Mouse (Mus musculus): ENCODE results near the gene Macrod2.

Macrod2 gene

DNA sequence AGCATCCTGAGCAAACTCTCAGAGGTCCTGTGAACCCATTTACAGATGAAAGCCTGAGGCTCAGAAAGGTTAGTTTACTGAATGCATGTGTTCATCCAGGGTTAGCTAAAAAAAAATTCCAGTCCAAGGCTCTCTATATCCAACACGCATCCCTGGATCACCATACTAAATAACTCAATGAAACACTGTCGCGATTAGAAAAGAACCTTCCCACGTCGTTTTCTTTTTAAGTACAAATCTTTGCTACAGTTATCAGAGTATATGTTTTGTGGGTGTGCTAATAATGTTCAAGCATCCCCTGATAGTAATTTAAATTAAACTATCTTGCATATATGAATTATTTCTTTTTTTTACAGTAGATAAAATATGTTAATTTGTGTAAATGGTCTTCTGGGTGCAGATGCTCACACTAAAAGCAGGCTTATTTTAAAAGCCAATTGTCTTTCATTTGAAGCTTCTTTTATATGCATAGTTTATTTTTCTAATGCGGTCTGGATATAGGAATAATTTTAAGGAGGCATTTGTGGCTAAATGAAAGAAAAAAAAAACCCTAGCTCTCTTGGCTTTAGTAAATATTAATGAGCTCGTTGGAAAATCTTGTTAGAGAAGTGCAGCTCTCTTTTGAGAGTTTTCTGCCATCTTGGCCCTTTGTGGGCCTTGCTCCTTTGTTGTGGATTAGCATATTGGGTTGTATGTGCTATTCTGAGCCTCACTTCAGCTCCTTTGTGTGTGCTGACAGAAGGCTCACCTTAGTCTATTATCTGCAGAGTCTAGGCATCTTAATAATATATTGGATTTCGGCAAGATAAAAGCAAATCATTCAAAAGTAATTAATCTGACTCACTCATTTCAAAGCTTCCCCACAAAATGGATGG lies 679.1 kb downstream of the Macrod2 start:
- no peak for DNase-seq (ENCODE audit: low spot score)

DNA sequence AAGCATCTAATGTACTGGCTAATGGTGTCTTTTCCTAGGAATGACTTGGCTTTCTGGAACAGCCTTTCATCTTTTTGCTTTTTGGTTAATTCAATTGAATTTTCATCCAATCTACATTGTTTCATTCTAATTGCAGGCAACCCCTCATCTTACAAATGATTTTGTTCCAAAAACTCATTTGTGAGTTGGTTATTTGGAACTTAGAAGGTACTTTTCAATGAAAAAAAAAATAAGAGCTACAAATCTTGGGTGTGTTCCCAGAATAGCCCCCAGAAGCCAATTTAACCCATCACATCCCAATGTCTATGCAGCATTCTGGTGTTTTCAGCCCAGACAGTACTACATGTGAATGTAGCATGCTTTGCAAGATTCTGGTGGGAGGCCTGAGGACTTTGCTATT lies 683.1 kb downstream of the Macrod2 start:
- DNase-seq (ENCODE audit: low spot score) = no peak

DNA sequence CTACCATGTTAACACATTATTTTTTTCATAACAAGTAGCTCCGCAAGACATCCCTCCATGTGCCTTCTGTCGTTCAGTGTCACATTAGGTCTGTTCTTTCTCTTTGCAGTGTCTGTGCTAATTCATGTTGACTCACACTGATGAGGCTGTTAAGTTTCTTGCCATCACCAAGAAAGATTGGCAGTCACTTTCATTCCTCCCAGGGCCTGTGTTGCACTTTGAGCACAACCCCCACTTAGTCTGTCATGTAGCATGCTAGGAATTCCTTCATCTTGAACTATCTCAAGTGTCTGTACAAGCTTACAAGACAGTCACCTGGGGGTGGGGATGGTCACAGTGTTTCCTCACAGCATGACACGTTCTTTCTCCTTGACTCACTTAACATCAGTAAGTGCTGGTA lies 696.2 kb downstream of the Macrod2 start:
- DNase-seq (ENCODE audit: low spot score) = no peak

DNA sequence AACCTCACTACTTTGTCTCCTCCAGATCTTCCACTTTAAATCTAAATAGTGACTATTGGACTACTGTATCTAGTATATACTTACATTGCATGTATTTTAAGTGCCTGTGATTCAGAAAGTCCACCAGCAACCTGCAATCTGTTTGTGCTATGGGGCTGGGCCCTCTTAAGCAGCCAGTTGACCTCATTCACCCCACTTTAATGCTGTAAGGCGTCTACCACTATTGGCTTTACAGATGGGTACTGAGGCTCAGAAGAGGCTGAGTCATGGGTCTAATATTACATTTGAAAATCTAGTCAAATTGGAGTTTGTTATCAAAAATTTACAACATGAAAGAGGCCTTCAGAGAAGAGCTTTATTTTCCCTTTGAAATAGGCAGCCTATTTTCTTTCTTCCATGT lies 722.5 kb downstream of the Macrod2 start:
- DNase-seq (ENCODE audit: low spot score) = no peak

DNA sequence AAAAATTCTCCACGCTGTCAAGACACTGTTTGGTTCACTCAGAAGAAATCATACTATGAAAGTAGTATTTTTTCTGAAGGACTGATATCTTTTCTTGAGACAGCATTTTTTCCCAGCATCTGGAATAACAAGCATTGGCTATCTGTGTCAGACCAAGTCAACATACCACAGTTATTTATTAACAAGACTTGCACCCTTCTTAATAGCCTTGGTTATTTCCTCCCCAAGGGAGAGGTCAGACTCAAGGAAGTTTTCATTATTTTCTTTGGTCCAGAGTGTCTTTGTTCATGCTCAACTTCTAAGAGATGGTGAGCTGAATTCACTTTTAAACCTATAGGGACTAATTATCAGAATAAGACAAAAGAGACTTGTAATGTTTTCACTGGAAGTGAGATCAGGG lies 728.8 kb downstream of the Macrod2 start:
- no peak for DNase-seq (ENCODE audit: low spot score)

DNA sequence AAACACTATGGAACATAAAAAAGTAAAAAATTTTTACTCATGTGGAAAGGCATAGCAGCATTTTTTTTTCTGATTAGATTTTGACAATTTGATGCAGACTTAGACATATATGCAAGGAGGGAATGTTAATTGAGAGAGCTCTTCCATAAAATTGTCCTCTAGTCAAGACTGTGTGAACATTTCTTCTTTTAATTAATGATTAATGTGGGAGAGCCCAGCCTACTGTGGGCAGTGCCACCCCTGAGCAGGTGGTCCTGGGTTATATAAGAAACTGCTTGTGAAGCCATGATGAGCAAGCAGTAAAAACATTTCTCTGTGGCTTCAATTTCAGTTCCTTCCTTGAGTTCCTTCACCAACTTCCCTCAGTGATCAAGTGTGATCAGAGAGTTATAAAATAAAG lies 730.5 kb downstream of the Macrod2 start:
- no peak for DNase-seq (ENCODE audit: low spot score)

DNA sequence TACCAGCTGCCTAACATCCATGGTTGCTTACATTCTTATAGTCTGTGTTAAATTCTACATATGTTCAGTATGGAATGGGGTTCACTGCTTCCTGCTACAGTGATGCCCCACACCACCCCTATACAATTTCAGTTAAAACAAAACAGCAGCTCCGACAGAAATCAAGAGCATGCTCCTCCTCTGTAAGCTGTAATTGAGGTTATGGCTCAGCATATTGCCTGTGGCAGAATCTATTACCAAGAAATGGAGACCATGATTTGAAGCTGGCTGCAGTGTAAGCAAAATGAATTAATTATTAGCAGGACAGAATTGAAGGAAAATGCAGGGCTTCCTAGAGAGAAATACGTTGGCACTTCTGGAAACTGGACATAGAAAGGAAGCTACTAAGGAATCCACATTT lies 747.2 kb downstream of the Macrod2 start:
- no peak for DNase-seq (ENCODE audit: low spot score)

DNA sequence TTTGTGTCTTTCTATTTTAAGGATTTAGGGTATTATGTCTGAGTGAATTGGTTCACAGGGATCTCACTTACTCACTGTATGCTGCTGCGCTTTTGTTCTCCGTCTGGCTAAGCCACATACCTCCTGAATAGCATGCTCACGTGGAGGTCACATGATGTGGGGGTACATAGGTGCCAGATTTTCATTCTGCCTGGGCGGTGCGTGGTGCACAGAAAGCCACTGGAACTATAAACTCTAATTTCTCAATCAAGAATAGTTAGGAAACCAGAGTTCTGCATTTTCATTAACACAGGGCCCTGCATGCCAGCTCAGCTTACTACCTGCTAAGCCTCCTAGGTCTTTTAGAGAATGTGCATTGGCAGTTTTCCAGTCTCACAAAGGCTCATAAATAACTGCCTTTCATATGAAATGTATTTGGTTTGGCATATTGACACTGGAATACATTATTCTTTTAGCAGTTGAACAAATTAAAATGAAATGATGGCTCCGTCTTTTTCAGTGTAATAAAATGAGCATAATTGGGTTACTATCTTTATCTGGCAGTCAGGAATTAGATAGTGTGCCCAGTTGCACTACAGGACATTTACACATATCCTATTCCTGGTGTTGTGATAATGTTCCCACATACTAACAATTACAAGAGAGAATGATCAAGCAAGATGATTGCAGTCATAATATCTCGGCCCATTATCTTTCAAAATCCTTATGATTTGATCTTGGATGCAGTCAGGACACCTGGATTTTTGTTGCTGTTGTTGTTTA lies 757.1 kb downstream of the Macrod2 start:
- no peak for DNase-seq (ENCODE audit: low spot score)

DNA sequence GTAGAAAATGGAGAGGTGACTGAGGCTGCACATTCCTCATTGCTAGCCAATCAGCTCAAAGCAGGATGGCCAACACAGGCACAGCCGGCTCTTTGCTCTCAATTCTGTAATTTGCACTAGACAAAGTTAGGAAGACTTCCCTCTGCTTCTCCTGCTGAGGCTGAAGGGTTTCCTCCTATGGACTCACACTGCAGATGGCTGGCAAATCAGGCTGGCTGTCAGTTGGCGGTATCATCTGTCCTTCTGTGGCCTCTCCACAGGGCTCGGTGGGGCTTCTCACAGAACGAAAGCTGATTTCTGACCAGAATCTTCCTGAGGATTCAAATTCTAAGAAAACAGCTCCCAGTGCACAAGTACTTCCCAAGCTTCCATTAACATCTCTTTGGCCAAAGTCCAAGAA lies 760.9 kb downstream of the Macrod2 start:
- no peak for DNase-seq (ENCODE audit: low spot score)

DNA sequence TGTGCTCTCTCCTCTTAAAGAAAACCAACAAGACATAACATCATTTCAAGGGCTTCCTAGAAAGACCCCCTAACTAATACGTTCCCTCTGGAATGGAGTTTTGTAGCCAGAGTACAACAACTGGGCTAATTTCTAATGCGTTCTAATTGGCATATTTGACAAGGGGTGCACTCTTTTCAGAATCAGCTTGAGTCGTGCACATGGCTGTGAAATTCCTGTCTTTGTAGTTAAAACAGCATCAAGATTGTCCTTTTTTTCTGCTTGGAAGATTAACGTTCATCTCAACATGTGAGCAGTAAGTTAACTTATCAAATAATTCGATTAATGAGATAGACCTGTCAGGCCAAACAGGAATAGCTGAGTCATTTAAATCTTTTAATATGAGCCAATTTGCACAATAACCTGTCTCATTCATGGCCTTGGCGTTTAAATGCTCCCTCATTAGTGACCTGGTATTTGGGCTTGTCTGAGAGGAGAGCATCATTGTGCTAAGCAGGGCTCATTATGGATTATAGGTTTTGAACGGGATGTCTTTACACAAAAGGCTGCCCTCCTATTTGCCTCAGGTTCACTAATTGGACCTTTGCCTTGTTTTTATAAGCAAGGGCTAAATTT lies 762.0 kb downstream of the Macrod2 start:
- no peak for DNase-seq (ENCODE audit: low spot score)

DNA sequence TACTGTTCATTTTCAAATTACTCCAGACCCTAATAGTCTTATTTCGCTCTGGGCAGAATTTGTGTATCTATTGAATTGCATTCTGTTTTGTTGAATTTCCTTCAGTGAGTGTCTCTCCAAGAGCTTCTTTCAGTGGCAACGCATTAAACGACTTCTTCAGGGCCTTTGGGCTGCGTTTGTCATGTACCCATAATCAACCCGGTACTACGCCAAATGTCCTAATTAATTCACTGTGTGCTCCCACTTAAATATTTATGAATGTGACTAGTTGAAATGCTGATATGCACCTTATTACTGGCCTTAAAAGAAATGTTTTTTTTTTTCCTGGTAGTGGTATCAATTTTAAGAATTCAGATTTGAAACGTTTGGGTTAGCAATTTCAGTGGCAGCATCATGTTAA lies 763.1 kb downstream of the Macrod2 start:
- no peak for DNase-seq (ENCODE audit: low spot score)

DNA sequence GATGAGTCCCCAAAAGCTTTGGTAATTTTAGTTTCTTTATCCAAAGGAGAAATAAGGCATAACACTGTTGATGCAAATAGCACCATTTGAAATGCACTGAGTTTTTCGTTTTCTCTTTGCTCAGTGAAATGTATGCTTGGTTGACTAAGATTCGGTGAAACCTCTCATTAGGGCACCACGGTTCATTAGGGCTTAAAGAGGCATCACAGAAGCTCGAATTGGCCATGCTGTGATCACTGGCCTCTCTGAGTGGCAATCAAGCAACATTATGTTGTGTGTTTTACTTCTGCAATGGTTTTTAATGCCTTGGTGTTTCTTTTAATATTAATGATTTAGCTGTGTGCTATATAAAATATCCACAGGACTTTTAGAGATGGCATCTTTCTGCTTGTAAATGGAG lies 768.8 kb downstream of the Macrod2 start:
- DNase-seq (ENCODE audit: low spot score) = no peak

DNA sequence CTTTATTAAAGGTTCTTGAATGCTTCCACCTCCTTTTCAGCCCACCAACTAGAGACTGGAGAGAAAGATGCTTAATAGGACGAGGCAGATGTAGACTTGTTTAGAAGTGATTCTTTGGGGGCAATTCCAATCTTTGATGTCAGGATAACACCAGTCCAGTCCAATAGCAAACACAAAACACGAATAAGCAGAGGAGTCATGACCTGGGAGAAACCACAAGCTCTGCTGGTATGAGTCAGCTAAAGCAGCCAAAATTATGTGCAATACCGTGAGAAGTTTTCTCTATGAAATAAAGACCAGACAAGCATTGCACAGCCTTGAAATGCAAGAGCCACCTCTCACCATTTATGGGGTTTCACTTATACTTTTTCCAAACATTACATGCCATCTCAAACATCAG lies 774.5 kb downstream of the Macrod2 start:
- no peak for DNase-seq (ENCODE audit: low spot score)

DNA sequence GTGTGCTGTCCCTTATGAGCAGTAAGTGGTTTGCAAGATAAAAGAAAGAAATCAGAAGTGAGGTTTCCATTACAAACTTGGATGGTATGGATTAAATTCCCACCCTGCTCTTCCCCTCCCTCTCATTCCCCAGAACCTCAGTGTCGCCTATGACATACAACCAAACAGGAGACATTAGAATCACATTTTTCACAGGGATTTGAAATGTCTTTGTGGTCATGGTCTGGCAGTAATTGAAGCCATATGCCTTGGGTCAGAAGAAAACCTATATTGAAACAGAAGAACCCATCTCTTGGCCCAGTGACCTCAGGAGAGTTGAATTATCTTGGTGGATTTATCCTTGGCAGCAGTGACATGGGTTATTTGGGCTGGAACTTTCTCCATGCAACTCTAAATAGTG lies 778.1 kb downstream of the Macrod2 start:
- DNase-seq (ENCODE audit: low spot score) = no peak

DNA sequence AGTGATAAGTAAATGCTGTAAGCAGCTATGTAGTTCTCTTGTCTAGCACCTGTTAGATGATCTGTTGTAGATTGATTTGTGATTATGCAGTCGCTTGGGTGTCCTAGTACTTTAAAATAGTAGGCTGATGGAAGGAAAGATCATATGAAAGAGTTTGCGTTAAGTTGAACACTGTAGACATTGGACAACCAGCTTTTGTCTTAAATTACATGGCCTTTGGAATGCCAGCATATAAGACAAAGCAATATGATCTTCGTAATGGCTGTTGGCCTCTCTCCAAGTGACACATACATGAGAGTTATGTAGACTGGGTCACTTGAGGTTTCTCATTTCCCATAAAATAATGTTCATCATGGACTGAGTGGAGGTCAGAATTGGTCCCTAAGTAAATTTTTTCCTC lies 778.5 kb downstream of the Macrod2 start:
- no peak for DNase-seq (ENCODE audit: low spot score)

DNA sequence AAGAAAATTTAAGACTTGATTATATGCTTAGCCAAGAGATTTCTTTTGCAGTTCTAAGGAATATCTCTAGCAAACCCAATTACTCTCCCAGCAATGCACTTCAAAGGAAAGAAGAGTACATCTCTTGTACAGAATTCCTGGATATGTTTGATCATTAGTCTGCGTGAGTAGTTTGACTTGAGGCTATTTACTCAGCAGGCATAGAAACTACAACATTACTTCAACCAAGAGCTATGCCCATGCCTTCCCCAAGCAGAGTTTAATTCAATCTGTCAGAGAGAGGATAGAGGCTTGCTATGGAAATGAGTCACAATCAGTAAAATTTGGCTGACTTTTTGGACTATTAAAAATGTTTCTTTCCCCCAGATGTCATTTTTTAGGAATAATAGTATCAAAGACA lies 785.5 kb downstream of the Macrod2 start:
- DNase-seq (ENCODE audit: low spot score) = no peak

DNA sequence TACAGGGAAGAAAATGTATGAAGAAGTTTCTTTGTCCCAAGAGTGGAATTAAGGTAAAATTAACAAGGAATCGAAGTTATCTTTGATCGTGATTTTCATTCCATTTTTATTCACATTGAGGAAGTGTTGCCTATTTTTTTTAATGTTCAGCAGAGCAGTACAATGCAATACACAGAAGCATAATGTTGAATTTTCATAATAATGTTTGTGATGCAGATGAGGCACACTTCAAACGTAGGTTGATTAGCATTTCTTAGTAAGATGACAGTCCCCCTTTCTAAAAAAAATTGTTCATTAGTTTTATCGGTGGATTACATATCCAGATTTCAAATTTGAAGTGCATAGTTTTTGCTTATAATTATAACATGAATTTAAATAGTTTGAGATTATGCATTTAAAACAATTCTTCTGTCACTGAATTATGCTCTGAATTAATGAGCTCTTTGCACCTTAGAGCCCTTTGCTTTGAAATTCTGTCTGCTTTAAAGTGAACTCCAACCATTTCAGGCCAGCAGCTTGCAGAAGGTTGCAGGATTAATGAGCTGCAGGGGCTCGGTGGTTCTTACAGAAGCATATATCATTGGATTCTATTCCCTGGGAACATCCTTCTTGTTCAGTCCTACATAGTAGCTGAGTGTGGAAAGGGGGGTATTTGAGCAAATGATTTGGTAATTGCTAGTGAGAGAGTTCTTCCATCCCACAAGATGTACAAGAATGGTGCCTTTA lies 787.1 kb downstream of the Macrod2 start:
- DNase-seq (ENCODE audit: low spot score) = no peak

DNA sequence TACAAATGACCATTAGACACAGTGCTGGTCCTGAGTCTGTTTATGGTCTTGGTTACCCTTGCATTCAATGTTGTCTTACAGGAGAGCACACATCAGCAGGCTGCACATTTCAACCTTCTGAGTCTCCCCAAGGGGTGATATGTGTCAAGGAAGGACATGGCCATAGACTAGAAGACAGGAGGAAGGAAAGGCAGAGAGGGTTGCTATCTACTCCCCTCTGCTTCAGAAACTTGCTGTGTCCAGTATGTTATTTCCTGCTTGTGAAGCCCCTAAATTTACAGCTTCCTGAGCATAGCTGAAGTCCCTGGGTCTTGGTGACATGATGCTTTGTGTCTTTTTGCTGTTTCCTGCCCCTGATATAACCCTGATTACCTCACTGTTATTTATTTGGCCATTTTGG lies 799.4 kb downstream of the Macrod2 start:
- DNase-seq (ENCODE audit: low spot score) = no peak

DNA sequence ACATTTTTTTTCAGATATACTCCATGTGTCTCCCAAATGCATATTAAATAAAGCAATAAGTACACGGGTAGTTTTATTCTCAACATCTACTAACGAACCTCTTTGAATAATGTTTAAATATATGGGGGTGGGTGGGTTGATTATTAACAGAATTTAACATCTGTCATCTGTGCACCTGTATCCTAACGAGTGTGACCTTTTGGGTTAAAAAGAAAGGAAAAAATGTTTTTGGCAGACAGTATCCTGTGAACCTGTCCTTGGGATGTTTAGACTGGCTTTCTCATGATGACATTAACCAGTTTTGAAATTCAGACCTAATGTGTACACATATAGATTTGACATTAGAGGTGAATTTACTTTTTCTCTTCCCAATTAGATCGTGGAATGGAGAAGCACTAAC lies 805.4 kb downstream of the Macrod2 start:
- no peak for DNase-seq (ENCODE audit: low spot score)

DNA sequence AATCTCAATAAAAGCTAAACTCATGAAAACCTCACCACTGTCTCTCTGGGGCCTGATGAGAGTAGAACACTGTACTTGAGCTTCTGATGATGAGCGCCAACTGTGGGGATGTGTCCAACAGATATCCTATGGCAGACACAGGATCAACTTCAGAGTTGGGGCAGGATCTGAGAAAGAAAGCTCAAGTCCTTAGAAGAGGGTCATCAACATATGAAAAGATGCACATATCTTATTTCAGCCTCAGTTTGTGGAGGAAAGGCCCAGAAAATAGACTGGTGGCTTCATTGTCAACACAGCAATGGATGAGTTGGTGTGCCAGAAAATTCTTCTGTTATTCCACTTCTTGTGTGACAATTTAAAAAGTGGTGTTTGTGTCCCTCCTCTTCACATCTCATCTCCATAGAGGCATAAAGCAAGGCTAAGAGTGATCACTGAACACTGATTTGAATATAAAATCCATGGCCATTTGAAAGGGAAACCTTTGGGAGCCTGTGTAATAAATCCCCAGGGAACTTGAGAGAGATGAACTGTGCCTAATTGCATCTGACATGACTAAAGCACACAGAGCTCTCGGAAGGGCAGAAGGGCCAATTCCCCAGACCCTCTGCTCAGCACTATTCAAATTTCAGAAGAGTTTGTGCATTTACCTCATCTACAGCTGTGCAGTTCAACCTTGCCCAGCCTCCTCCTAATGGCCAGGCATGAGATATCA lies 806.4 kb downstream of the Macrod2 start:
- no peak for DNase-seq (ENCODE audit: low spot score)

DNA sequence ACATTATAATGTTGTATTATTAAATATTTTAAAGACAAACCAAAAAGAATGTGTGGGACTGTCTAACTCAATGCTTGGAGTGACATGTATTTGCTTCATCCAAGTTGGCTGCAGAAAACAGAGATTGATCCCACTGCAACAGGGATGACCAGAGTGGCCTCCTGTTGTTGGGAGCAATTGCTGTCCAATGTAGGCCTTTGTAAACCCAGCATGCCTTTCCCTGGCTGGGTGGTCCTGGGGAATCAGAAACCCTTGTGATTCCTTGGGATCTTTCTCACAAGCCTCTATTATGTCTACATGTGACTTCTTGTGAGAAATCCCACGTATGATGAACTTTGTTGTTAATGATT lies 806.9 kb downstream of the Macrod2 start:
- no peak for DNase-seq (ENCODE audit: low spot score)

DNA sequence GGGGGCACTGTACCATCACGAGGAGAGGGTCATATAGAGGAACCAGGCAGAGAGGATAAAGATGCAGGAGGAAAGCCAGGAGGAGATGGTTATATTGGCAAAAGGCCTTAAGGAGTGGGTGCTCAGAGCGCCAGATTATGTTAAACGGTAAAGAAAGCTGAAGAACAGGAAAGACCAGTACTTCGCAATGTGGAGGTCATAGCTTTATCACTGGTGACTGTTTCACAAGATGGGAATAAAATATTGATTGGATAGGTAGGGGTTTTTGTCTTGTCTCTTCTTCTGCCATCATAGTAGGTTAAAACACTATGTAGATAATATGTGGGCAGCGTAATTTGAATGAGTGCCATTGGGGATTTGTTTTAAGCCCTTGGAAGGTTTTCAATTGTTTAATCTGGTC lies 816.2 kb downstream of the Macrod2 start:
- no peak for DNase-seq (ENCODE audit: low spot score)

Data from testis, postnatal 10 days (tissue).